Mouse (Mus musculus): ENCODE data around the gene Rangap1. TPM values are rescaled to one million over a fixed set of nuclear protein-coding genes. Genes with fewer than 3 reads are reported as not detected.

The Rangap1 gene
- polyA plus RNA-seq, 1 experiment from 2014 or later: 90.9 TPM

Other genes starting within 250 kb of the Rangap1 start
- 4.4 and 5.9 TPM in 2 replicates for gene Ep300, start 160.2 kb downstream of the Rangap1 start, polyA plus RNA-seq (2015; fragmentation: Nextera tagmentation; extraction: Ambion mirVana)
- gene L3mbtl2, start 81.6 kb downstream of the Rangap1 start, polyA plus RNA-seq (2015; fragmentation: Nextera tagmentation; extraction: Ambion mirVana): 21.7 and 22.6 TPM in 2 replicates
- 0.25 and 0.46 TPM in 2 replicates for gene Chadl, start 48.2 kb downstream of the Rangap1 start, polyA plus RNA-seq (2015; fragmentation: Nextera tagmentation; extraction: Ambion mirVana)
- 5.3 and 6.0 TPM in 2 replicates for gene Zc3h7b, start 473 bp downstream of the Rangap1 start, polyA plus RNA-seq (2015; fragmentation: Nextera tagmentation; extraction: Ambion mirVana)
- 4.5 and 5.9 TPM in 2 replicates for gene Tef, start 56.9 kb upstream of the Rangap1 start, polyA plus RNA-seq (2015; fragmentation: Nextera tagmentation; extraction: Ambion mirVana)
- gene Tob2, start 113.3 kb upstream of the Rangap1 start, polyA plus RNA-seq (2015; fragmentation: Nextera tagmentation; extraction: Ambion mirVana): 9.0 and 11.9 TPM in 2 replicates
- gene Phf5a, start 126.4 kb upstream of the Rangap1 start, polyA plus RNA-seq (2015; fragmentation: Nextera tagmentation; extraction: Ambion mirVana): 132 and 139 TPM in 2 replicates
- gene Aco2, start 126.8 kb upstream of the Rangap1 start, polyA plus RNA-seq (2015; fragmentation: Nextera tagmentation; extraction: Ambion mirVana): 105 and 122 TPM in 2 replicates
- gene Polr3h, start 180.7 kb upstream of the Rangap1 start, polyA plus RNA-seq (2015; fragmentation: Nextera tagmentation; extraction: Ambion mirVana): 77.5 and 82.6 TPM in 2 replicates
- 1.0 and 1.1 TPM in 2 replicates for gene Csdc2, start 191.2 kb upstream of the Rangap1 start, polyA plus RNA-seq (2015; fragmentation: Nextera tagmentation; extraction: Ambion mirVana)
- 24.7 and 25.0 TPM in 2 replicates for gene Pmm1, start 215.4 kb upstream of the Rangap1 start, polyA plus RNA-seq (2015; fragmentation: Nextera tagmentation; extraction: Ambion mirVana)
- not detected in 2 replicates for gene 1700029P11Rik, start 235.0 kb upstream of the Rangap1 start, polyA plus RNA-seq (2015; fragmentation: Nextera tagmentation; extraction: Ambion mirVana)
- 77.5 and 87.7 TPM in 2 replicates for gene Xrcc6, start 242.3 kb upstream of the Rangap1 start, polyA plus RNA-seq (2015; fragmentation: Nextera tagmentation; extraction: Ambion mirVana)